Mouse (Mus musculus): ENCODE measurements at regions not wholly inside any gene's neighbourhood (a gene's known extent, or its start where the extent isn't known, plus 50 kb on each side); places are given as distances from the start of the nearest gene placed in this dataset.

- H3K4me3 ChIP-seq (replicated peaks; ENCODE audit: low read depth, low read length): no peak overlapping the region
- H3K27me3 ChIP-seq (ENCODE audit: insufficient read depth, low read length): no peaks in the 10 kb centered on the region
- H3K4me2 ChIP-seq (ENCODE audit: low read length): no peak overlapping the region
- ATAC-seq (replicated peaks; ENCODE audit: low FRiP score, low read depth) (no peak), DNase-seq (ENCODE audit: low spot score) (no peak)
- no peak overlapping the region for H3K27ac ChIP-seq
- H3K9me3 ChIP-seq (replicated peaks; ENCODE audit: low read length): no peaks in the 10 kb centered on the region
- H3K9ac ChIP-seq (ENCODE audit: low read depth, low read length): no peak overlapping the region
- H3K4me1 ChIP-seq (replicated peaks; ENCODE audit: insufficient read depth, low read length): no peaks in the 10 kb centered on the region
- TF ChIP-seq CTCF (IDR thresholded peaks at IDR 0.05; ENCODE audit: low read depth): no peak
- 82% methylated on average over 3 of the region's 3 CpGs for WGBS
- no peaks in the 10 kb centered on the region for H3K36me3 ChIP-seq (ENCODE audit: insufficient read depth, low read length)
These were observed 69.7 kb downstream of the Ddx3x start for GRCm38 (mm10) chrX:13350461-13350860.

GRCm38 (mm10) chrX:13357149-13357783 is 76.5 kb downstream of the Ddx3x start:
- Histone ChIP-seq H3K9ac (ENCODE audit: low read depth, low read length) (no peak overlapping the region), H3K4me1 (replicated peaks; ENCODE audit: insufficient read depth, low read length) (no peaks in the 10 kb centered on the region), H3K4me3 (replicated peaks; ENCODE audit: low read depth, low read length) (no peak overlapping the region), H3K27me3 (ENCODE audit: insufficient read depth, low read length) (no peaks in the 10 kb centered on the region), H3K9me3 (replicated peaks; ENCODE audit: low read length) (no peaks in the 10 kb centered on the region), H3K27ac (no peak overlapping the region), H3K4me2 (ENCODE audit: low read length) (no peak overlapping the region), H3K36me3 (ENCODE audit: insufficient read depth, low read length) (no peaks in the 10 kb centered on the region)
- ATAC-seq (replicated peaks; ENCODE audit: low FRiP score, low read depth) (no peak), DNase-seq (ENCODE audit: low spot score) (no peak)
- WGBS: 65% methylated on average over 5 of the region's 5 CpGs
- TF ChIP-seq CTCF (IDR thresholded peaks at IDR 0.05; ENCODE audit: low read depth): no peak

GRCm38 (mm10) chrX:13357973-13358372 is 77.2 kb downstream of the Ddx3x start:
- DNase-seq (ENCODE audit: low spot score) (no peak), ATAC-seq (replicated peaks; ENCODE audit: low FRiP score, low read depth) (no peak)
- WGBS: 70% methylated on average over 3 of the region's 3 CpGs
- Histone ChIP-seq H3K4me2 (ENCODE audit: low read length) (no peak overlapping the region), H3K36me3 (ENCODE audit: insufficient read depth, low read length) (no peaks in the 10 kb centered on the region), H3K27me3 (ENCODE audit: insufficient read depth, low read length) (no peaks in the 10 kb centered on the region), H3K4me1 (replicated peaks; ENCODE audit: insufficient read depth, low read length) (no peaks in the 10 kb centered on the region), H3K27ac (no peak overlapping the region), H3K9me3 (replicated peaks; ENCODE audit: low read length) (no peaks in the 10 kb centered on the region), H3K9ac (ENCODE audit: low read depth, low read length) (no peak overlapping the region), H3K4me3 (replicated peaks; ENCODE audit: low read depth, low read length) (no peak overlapping the region)
- TF ChIP-seq CTCF (IDR thresholded peaks at IDR 0.05; ENCODE audit: low read depth): no peak

GRCm38 (mm10) chrX:13360436-13360835 is 79.7 kb downstream of the Ddx3x start:
- H3K4me2 ChIP-seq (ENCODE audit: low read length): no peak overlapping the region
- no peaks in the 10 kb centered on the region for H3K36me3 ChIP-seq (ENCODE audit: insufficient read depth, low read length)
- no peaks in the 10 kb centered on the region for H3K9me3 ChIP-seq (replicated peaks; ENCODE audit: low read length)
- DNase-seq (ENCODE audit: low spot score) (no peak), ATAC-seq (replicated peaks; ENCODE audit: low FRiP score, low read depth) (no peak)
- H3K27me3 ChIP-seq (ENCODE audit: insufficient read depth, low read length): no peaks in the 10 kb centered on the region
- no peak overlapping the region for H3K4me3 ChIP-seq (replicated peaks; ENCODE audit: low read depth, low read length)
- WGBS: 88% methylated on average over 5 of the region's 5 CpGs
- H3K27ac ChIP-seq: no peak overlapping the region
- H3K4me1 ChIP-seq (replicated peaks; ENCODE audit: insufficient read depth, low read length): no peaks in the 10 kb centered on the region
- no peak for TF ChIP-seq CTCF (IDR thresholded peaks at IDR 0.05; ENCODE audit: low read depth)
- no peak overlapping the region for H3K9ac ChIP-seq (ENCODE audit: low read depth, low read length)

- no peak overlapping the region for H3K9ac ChIP-seq (ENCODE audit: low read depth, low read length)
- no peak for TF ChIP-seq CTCF (IDR thresholded peaks at IDR 0.05; ENCODE audit: low read depth)
- 89% methylated on average over 4 of the region's 4 CpGs for WGBS
- H3K36me3 ChIP-seq (ENCODE audit: insufficient read depth, low read length): no peaks in the 10 kb centered on the region
- H3K27ac ChIP-seq: no peak overlapping the region
- no peaks in the 10 kb centered on the region for H3K27me3 ChIP-seq (ENCODE audit: insufficient read depth, low read length)
- ATAC-seq (replicated peaks; ENCODE audit: low FRiP score, low read depth) (no peak), DNase-seq (ENCODE audit: low spot score) (no peak)
- H3K4me3 ChIP-seq (replicated peaks; ENCODE audit: low read depth, low read length): no peak overlapping the region
- H3K4me1 ChIP-seq (replicated peaks; ENCODE audit: insufficient read depth, low read length): no peaks in the 10 kb centered on the region
- no peak overlapping the region for H3K4me2 ChIP-seq (ENCODE audit: low read length)
- H3K9me3 ChIP-seq (replicated peaks; ENCODE audit: low read length): no peaks in the 10 kb centered on the region
These were observed 89.5 kb downstream of the Ddx3x start for GRCm38 (mm10) chrX:13370319-13370718.

GRCm38 (mm10) chrX:13372752-13373151 is 92.0 kb downstream of the Ddx3x start:
- DNase-seq (ENCODE audit: low spot score): no peak
- no peaks in the 10 kb centered on the region for H3K36me3 ChIP-seq (ENCODE audit: insufficient read depth, low read length)
- H3K9me3 ChIP-seq (replicated peaks; ENCODE audit: low read length): no peaks in the 10 kb centered on the region
- H3K27me3 ChIP-seq (ENCODE audit: insufficient read depth, low read length): no peaks in the 10 kb centered on the region
- H3K4me2 ChIP-seq (ENCODE audit: low read length): no peak overlapping the region
- H3K27ac ChIP-seq: no peak overlapping the region
- no peak overlapping the region for H3K4me3 ChIP-seq (replicated peaks; ENCODE audit: low read depth, low read length)
- H3K4me1 ChIP-seq (replicated peaks; ENCODE audit: insufficient read depth, low read length): no peaks in the 10 kb centered on the region
- TF ChIP-seq CTCF (IDR thresholded peaks at IDR 0.05; ENCODE audit: low read depth): no peak
- no peak for ATAC-seq (replicated peaks; ENCODE audit: low FRiP score, low read depth)
- 79% methylated on average over 4 of the region's 4 CpGs for WGBS
- H3K9ac ChIP-seq (ENCODE audit: low read depth, low read length): no peak overlapping the region

- ATAC-seq (replicated peaks; ENCODE audit: low FRiP score, low read depth) (no peak), DNase-seq (ENCODE audit: low spot score) (no peak)
- Histone ChIP-seq H3K4me1 (replicated peaks; ENCODE audit: insufficient read depth, low read length) (no peaks in the 10 kb centered on the region), H3K4me2 (ENCODE audit: low read length) (no peak overlapping the region), H3K9me3 (replicated peaks; ENCODE audit: low read length) (no peaks in the 10 kb centered on the region), H3K4me3 (replicated peaks; ENCODE audit: low read depth, low read length) (no peak overlapping the region), H3K9ac (ENCODE audit: low read depth, low read length) (no peak overlapping the region), H3K27ac (no peak overlapping the region), H3K36me3 (ENCODE audit: insufficient read depth, low read length) (no peaks in the 10 kb centered on the region), H3K27me3 (ENCODE audit: insufficient read depth, low read length) (no peaks in the 10 kb centered on the region)
- WGBS: 73% methylated on average over 9 of the region's 9 CpGs
- TF ChIP-seq CTCF (IDR thresholded peaks at IDR 0.05; ENCODE audit: low read depth): no peak
These were observed 79.6 kb upstream of the Nyx start for GRCm38 (mm10) chrX:13386354-13386753.
